Mouse (Mus musculus): ENCODE data around the gene Glp2r.

DNA sequence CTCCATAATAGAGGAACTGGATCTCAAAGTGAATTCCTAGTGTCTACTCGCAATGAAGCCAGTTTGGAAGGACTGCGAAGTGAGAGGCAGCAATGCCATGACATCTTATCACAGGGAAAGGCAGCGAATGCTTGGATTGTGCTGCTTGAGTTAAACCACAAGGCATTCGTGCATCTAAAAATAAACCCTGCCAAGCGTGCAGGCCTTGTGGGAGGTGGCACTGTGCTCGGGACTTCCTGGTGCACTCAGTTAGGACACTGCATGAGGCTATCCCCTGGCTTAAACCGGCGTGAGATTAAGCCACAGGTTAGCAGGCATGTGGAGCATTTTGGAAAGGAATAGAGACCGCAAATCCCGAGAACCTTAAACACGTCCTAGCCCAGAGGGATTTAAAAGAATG, 19.2 kb upstream of the Glp2r start:
- no peak for TF ChIP-seq CTCF (IDR thresholded peaks at IDR 0.05; ENCODE audit: borderline replicate concordance, insufficient read depth, low read depth, low read length)
- TF ChIP-seq POLR2A (IDR thresholded peaks at IDR 0.05; ENCODE audit: borderline replicate concordance, insufficient read depth, low read length) = no peak
